Mouse (Mus musculus) urinary bladder, postnatal 4 days (tissue): ENCODE data around the gene Psg20.
"Not testable (repeated sequence)": the region's sequence is repeated elsewhere in the genome, so short reads cannot be mapped to it uniquely, and the experiment has no call there.

Experiments
- DNase-seq, 2 experiments: peaks; one replicate each; pipeline ENCODE4 v3.0.0; 2021 to 2022; ENCODE audit warnings: low spot score in 2 of 2

Psg20 gene

GRCm38 (mm10) chr7:18686085-18686484 is at the start of gene Psg20:
Gene Psg20, minus strand, starts transcription at chr7:18686185.
- no peak for DNase-seq

- peak in 1 of 2 experiments; percentile 16 for DNase-seq
Measured at GRCm38 (mm10) chr7:18734451-18734850, 48.5 kb upstream of the Psg20 start.

GRCm38 (mm10) chr7:18733111-18733510 is 47.1 kb upstream of the Psg20 start:
- no peak for DNase-seq

- no peak for DNase-seq
Measured at GRCm38 (mm10) chr7:18728391-18728790, 42.4 kb upstream of the Psg20 start.

GRCm38 (mm10) chr7:18725931-18726330 is 39.9 kb upstream of the Psg20 start:
- DNase-seq, result not testable (repeated sequence)

GRCm38 (mm10) chr7:18724001-18724400 is 38.0 kb upstream of the Psg20 start:
- no peak for DNase-seq

- no peak for DNase-seq
Measured at GRCm38 (mm10) chr7:18717790-18718189, 31.8 kb upstream of the Psg20 start, which contains the start of gene Psg22. Gene Psg22, plus strand, starts transcription at chr7:18718090.

GRCm38 (mm10) chr7:18715546-18715945 is 29.6 kb upstream of the Psg20 start:
- DNase-seq, result peak in 1 of 2 experiments; percentile 46

GRCm38 (mm10) chr7:18710846-18711245 is 24.9 kb upstream of the Psg20 start:
- DNase-seq, result no peak

- peak in 1 of 2 experiments; percentile 41 for DNase-seq
Measured at GRCm38 (mm10) chr7:18710331-18710730, 24.3 kb upstream of the Psg20 start.

- no peak for DNase-seq
Measured at GRCm38 (mm10) chr7:18685586-18685985, 399 bp downstream of the Psg20 start.

- DNase-seq, result no peak
Measured at GRCm38 (mm10) chr7:18679772-18680171, 6.2 kb downstream of the Psg20 start.

GRCm38 (mm10) chr7:18656625-18657024 is 29.4 kb downstream of the Psg20 start, which contains the start of gene Psg21:
Gene Psg21, minus strand, starts transcription at chr7:18656725.
- not testable (repeated sequence) for DNase-seq

- DNase-seq, result not testable (repeated sequence)
Measured at GRCm38 (mm10) chr7:18626921-18627320, 59.1 kb downstream of the Psg20 start.
